Mouse (Mus musculus) brown adipose tissue, adult 24 weeks (tissue): Measurements from ENCODE around the gene Btbd18. TPM values are rescaled to one million over a fixed set of nuclear protein-coding genes. Genes with fewer than 3 reads are reported as not detected.

Source experiments
- H3K27ac ChIP-seq: fragments of 200-500 bp; replicated peaks from 2 replicates; pipeline ENCODE4 v1.5.1; 2012; ENCODE audit warnings: low read depth, mild to moderate bottlenecking, low read length
- H3K4me1 ChIP-seq: fragments of 200-500 bp; 2 replicates; pipeline ENCODE4 v1.6.1; 2012; ENCODE audit warnings: low read length, mixed read lengths; ENCODE audit not compliant: control insufficient read depth, insufficient read depth, insufficient read length
- H3K4me3 ChIP-seq: fragments of 200-500 bp; 2 replicates; pipeline ENCODE4 v1.5.1; 2012; ENCODE audit warnings: low read depth, mild to moderate bottlenecking, low read length, moderate library complexity; ENCODE audit not compliant: insufficient read depth
- polyA plus RNA-seq: library from polyadenylated mRNA; stranded (reverse); fragments of >200 nt; gene quantifications from 2 replicates; pipeline ENCODE4 v1.2.4, GENCODE M21; 2012; ENCODE audit not compliant: missing spikeins, insufficient read depth, insufficient read length

Btbd18 gene
- polyA plus RNA-seq, 1 experiment: not detected

DNA sequence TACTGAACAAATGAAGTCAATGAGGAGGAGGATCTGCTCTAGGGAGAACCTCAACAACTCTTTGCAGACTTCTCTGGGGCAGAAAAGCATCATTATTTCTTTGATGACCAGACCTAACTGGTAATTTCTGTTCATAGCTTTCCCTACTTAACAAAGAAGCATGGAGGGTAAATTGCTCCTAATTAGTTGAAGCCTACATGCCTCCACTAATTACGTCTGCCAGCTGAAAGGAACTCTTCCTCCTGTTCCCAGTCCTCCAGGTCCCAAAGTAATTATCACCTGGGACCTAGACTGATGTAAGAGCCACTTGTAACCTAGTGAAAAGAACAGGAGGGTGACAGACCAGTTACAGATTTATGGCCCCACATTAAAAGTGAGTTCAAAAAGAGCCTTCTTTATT, 48.6 kb downstream of the Btbd18 start:
- Histone ChIP-seq H3K27ac (no peak overlapping the region), H3K4me1 (0 out of 2 replicates have a peak, but pooled peaks cover 2% of the 10 kb centered on the region)

DNA sequence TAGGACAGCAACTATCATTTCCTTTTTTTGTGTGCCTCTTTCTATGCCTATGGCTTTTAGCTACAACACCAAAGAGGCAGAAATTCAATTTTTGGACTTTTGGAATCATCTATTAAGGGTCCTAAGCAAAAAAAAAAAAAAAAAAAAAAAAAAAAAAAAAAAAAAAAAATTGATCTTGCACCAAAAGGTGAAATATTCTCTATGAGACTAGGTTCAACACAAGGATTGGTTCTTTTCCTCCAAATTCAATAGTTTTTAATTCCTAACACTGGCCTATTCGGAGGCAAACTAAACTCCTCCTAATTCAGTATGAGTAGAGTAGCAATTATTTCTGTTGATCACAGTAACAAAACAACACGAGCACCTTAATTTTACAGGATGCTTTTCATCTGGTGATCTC, 53.0 kb downstream of the Btbd18 start:
- Histone ChIP-seq H3K4me3 (no peak overlapping the region), H3K4me1 (peaks cover 5% of the 10 kb centered on the region; the same call in 1 of the 2 replicates), H3K27ac (no peak overlapping the region)

More for the DNA sequence above, 48.6 kb downstream of the Btbd18 start:
- no peak overlapping the region for H3K4me3 ChIP-seq

DNA sequence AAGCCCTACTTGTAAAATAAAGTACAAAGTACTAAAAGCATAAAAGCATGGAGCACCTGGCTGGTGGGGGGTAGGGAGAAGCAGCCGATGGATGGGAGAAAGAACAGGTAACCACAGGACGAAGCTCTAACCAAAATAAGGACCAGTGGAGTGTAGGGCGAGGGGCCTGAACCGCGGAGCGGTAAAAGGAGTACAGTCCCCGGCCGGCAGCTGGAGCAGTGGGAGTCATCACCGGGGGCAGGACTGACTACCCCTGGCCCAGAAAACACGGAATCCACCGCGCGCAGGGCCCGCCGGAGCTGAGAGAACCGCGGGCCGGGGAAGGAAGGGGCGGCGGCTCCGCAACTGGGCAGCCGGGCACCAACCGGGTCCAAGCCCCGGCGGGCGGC, 55.5 kb downstream of the Btbd18 start:
- H3K27ac ChIP-seq: peak overlapping the region; percentile 84
- peaks cover 5% of the 10 kb centered on the region; the same call in 1 of the 2 replicates for H3K4me1 ChIP-seq
- H3K4me3 ChIP-seq: peak overlapping the region; percentile 84

DNA sequence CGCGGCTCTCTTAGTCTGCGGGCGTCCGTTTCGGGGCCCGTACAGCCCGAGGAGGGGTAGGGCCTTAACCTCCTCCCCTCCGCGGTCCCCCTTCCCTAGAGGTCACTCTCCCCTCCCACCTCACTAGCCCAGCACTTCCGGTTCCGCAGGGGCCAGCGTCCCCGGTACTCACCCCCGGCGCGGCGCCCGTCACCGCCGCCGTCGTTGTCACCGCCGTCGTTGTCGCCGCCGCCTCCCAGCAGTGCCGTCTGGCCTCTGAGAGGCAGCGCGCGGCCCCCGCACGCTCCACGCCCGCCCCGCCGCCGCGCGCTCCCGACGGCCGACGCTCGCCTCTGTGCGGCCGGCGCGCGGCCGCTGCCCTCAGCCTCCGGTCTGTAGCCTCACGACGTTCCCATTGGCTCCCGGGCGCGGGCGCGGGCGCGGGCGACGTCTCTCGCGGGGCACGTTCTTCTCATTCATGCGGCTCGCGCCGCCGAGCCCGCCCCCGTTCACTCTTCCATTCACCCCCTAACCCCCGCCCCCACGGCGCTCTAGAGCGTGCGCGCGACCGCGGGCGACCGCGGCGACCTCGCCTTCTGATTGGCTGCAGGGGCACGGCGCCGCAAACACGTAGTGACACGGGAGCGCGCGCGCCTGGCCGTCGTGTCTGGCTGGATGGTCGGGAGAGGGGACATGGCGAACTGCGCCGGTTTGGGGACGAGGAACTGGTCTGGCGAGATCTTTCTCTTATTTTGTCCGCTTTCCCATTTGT, 56.1 kb downstream of the Btbd18 start, which contains the start of gene Zdhhc5:
Gene Zdhhc5, minus strand, starts transcription at position 370 of the 751 bp plus-strand sequence.
- Histone ChIP-seq H3K27ac (peak within 1 kb of the TSS; percentile 95), H3K4me1 (peaks cover 5% of the 10 kb centered on the region; the same call in 1 of the 2 replicates), H3K4me3 (peak within 1 kb of the TSS; percentile 84)

DNA sequence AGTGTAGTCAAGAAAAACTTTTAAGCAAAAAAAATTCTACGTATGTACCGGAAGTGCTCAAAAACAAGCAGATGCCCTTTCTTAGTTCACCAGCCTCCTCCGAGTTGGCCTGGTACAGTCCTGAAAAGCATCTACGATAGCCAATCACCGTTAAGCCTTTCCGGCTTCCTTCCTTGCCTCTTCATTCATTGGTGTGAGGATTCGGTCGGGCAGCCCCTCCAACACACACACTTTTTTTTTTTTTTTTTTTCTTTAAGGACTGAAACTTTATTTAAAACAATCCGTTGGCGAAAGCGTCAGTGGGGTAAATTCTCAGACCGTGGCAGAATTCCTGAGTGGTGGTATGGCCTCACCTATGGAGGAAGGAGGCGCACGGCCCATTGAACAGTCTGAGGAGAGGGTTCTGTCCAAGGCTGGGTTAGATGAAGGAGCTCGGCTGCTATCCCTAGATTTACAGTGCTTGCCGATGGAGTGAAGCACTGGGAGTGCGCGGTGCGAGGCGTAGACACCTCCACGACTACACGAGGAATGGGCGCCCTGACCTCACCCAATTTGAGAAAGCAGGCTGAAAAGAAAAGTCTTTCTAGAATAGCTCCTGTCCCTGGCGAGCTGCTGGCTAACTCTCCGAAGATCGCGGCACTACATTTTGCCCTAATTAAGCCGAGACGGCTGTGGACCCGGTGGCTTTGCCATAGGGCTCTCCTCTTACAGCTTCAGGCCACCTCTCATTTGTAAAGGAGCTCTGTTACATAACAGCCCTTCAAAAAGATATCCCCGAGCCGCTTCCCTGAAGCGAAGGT, 56.9 kb downstream of the Btbd18 start:
- peaks cover 3% of the 10 kb centered on the region; the same call in 1 of the 2 replicates for H3K4me1 ChIP-seq
- H3K27ac ChIP-seq: peak overlapping the region; percentile 95
- H3K4me3 ChIP-seq: peak overlapping the region; percentile 72

DNA sequence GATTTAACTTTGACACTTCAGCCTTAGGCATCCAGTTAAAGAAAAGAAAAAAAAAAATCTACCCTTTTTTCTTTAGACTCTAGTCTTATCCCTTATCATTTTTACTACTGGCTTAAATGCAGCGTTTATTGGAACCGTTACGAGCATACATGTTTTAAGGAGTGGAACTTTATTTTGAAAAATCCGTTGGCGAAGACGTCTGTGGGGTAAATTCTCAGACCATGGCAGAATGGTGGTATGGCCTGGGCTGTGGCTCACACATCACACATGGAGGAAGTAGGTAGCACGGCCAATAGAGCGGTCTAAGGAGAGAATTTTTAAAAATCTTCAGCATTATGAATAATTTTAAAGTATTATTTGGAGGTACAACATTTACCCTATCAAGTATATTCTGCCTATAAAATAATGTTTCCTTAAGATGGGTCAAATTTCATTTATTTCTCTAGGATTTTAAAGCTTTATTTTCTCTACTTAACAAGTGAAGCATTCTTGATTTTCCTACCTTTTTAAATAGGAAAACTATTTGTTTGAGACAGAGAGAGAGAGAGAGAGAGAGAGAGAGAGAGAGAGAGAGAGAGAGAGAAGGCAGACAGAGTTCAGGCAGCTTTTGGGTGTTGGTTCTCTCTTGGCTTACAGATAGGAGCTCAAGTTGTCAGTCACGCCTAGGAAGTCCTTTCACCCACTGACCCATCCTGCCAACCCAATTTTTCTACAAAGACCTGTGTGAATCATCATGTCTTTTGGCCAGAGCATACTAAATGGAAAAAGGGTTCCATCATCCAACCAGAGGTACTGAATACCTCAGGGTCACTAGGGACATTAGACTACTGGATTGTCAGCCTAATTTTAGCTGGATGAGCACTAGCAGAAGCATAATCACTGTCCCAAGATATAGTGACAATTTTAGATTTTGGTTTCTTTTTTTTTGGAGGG, 57.8 kb downstream of the Btbd18 start:
- Histone ChIP-seq H3K27ac (peak overlapping the region; percentile 92), H3K4me1 (peaks cover 3% of the 10 kb centered on the region; the same call in 1 of the 2 replicates), H3K4me3 (peak overlapping the region; percentile 72)

DNA sequence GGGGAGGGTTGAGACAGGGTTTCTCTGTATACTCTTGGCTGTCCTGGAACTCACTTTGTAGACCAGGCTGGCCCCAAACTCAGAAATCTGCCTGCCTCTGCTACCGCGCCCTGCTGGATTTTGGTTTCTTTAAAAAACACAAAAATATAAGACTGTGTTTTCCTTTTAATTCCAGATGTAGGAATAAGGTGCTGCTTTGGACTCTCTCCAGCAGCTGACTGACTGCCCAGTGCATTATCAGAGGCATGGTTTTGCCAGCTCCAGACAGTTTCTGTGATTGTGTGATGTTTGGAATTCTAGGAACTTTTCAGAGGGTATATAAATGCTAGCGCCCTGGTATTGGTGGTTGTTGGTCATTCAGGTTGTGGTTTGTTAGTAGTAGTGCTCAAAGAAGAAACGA, 58.5 kb downstream of the Btbd18 start:
- Histone ChIP-seq H3K4me3 (no peak overlapping the region), H3K4me1 (peaks cover 3% of the 10 kb centered on the region; the same call in 1 of the 2 replicates), H3K27ac (no peak overlapping the region)

Other genes with a start within 250 kb of the Btbd18 start
- 5.7 and 8.2 TPM in 2 replicates for gene Calcrl, start 233.7 kb upstream of the Btbd18 start, polyA plus RNA-seq
- gene Tfpi, start 182.3 kb upstream of the Btbd18 start, polyA plus RNA-seq: 3.3 and 5.7 TPM in 2 replicates
- 32.5 and 35.3 TPM in 2 replicates for gene Ctnnd1, start 8.3 kb upstream of the Btbd18 start, polyA plus RNA-seq
- gene Selenoh, start 11.7 kb downstream of the Btbd18 start, polyA plus RNA-seq: 27.5 and 33.4 TPM in 2 replicates
- not detected in 2 replicates for gene Gm28635, start 19.0 kb downstream of the Btbd18 start, polyA plus RNA-seq
- 11.5 and 13.0 TPM in 2 replicates for gene Med19, start 19.3 kb downstream of the Btbd18 start, polyA plus RNA-seq
- 99.9 and 101 TPM in 2 replicates for gene Tmx2, start 20.1 kb downstream of the Btbd18 start, polyA plus RNA-seq
- gene Zdhhc5, start 56.1 kb downstream of the Btbd18 start, polyA plus RNA-seq: 25.5 and 40.4 TPM in 2 replicates
- 9.4 and 13.7 TPM in 2 replicates for gene Clp1, start 68.3 kb downstream of the Btbd18 start, polyA plus RNA-seq
- not detected in 2 replicates for gene Ypel4, start 75.0 kb downstream of the Btbd18 start, polyA plus RNA-seq
- gene Gm19426, start 84.6 kb downstream of the Btbd18 start, polyA plus RNA-seq: not detected in 2 replicates
- 74.6 and 108 TPM in 2 replicates for gene Serping1, start 116.4 kb downstream of the Btbd18 start, polyA plus RNA-seq
- 4.5 and 15.2 TPM in 2 replicates for gene Ube2l6, start 139.7 kb downstream of the Btbd18 start, polyA plus RNA-seq
- gene Smtnl1, start 163.6 kb downstream of the Btbd18 start, polyA plus RNA-seq: 2.7 and 3.0 TPM in 2 replicates
- gene Timm10, start 167.9 kb downstream of the Btbd18 start, polyA plus RNA-seq: 125 and 134 TPM in 2 replicates
- 2.6 and 3.5 TPM in 2 replicates for gene Slc43a1, start 179.8 kb downstream of the Btbd18 start, polyA plus RNA-seq
- 1.5 TPM in 1 of 2 replicates, not detected in the other for gene Rtn4rl2, start 227.6 kb downstream of the Btbd18 start, polyA plus RNA-seq